Mouse (Mus musculus) layer of hippocampus, adult 2 months (tissue): ENCODE data around the gene Chn1. TPM values are rescaled to one million over a fixed set of nuclear protein-coding genes. Genes with fewer than 3 reads are reported as not detected.

Source experiments
- DNase-seq, 2 experiments: peaks; one replicate each; pipeline ENCODE4 v3.0.0; 2022; ENCODE audit warnings: low spot score in 2 of 2
- H3K27ac ChIP-seq: fragments of 200-600 bp; 2 replicates; pipeline ENCODE4 v1.8.1; 2022
- H3K4me3 ChIP-seq: fragments of 200-600 bp; 2 replicates; pipeline ENCODE4 v1.8.1; 2022; ENCODE audit warnings: mild to moderate bottlenecking
- CTCF ChIP-seq: fragments of 200-600 bp; conservative IDR thresholded peaks from 2 replicates; pipeline ENCODE4 v1.8.1; 2022; ENCODE audit warnings: antibody characterized with exemption, mild to moderate bottlenecking, moderate library complexity
- total RNA-seq, 2 experiments: library from RNA; stranded (reverse); gene quantifications; 2 replicates each; pipeline ENCODE4 v1.2.3; 2021

Gene Chn1
- total RNA-seq, 2 experiments from 2014 or later, result 1,742 to 1,751 TPM

DNA sequence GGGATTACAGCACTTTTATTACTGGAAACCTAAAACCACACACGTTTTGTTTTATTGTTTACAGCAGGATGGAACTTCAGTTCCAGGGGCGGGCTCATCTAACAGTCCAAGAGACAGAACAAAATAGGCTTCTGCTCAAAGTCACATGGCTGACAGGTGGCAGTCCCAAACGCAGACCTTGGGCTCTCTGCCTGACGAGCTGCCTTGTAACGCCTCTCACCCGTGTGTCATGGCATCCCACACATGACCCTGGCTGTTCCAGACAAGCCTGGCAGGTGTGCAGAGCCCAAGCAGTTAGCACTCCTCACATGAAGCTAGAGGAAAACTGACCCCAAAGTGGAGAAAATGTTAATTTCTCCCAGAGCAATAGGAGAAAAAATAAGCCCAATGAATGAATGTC, 163.3 kb downstream of the Chn1 start:
- Histone ChIP-seq H3K27ac (peak overlapping the region; percentile 96), H3K4me3 (no peak overlapping the region)
- peak; percentile 66 to 76 for DNase-seq
- TF ChIP-seq CTCF, result no peak

DNA sequence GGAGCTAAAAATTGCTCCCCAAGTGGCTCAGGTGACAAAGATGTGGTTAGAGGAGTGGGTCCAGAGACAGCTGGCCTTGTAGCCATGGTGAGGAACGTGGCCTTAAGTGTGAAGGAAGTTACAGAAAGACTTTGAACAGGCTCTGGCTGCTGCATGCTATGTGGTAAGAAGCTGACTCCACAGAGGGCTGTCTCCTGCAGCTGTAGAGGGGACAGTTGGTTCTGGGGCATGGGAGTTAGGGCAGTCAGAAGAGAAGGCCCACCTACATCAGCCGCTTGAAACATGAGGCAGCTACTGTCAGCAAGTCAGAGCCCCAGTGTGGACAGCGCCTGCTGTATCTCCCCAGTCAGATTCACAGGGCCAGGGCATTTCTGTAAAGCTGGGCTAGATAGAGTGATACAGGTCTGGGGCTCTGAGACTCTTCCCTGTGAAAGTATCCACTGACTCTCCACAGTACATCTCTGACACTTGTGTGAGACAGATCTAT, 165.4 kb downstream of the Chn1 start:
- Histone ChIP-seq H3K4me3 (no peak overlapping the region), H3K27ac (peak overlapping the region; percentile 96)
- no peak for TF ChIP-seq CTCF
- DNase-seq, result no peak

DNA sequence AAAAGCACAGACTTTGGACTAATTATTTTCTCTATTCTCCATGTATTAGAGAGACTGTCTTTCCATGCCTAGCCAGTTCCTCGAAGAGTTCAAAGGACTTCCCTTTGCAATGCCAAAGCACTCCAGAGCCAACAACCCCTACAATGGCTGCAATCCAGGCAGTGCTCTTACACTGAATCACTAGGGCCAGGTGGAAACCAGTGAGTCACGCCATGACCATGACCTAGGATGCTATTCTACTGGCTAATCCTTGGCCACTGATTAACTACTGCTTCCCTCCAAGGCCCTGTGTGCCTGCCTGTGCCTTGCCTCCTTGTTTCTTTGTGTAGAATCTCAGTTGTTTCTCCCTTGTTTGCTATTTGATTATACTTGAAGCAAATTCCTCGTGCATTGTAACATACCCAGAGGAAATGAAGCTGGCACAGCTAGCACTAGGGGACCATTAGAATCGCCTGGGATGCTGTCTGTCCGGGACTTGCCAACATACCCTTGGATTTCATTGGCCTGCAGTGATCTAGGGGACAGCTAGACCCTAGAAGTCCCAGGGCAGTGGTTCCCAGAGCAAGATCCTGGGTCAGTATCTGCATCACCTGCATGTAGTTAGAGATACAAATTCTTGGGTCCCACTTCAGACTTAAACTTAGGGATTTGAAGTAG, 166.0 kb downstream of the Chn1 start:
- no peak overlapping the region for H3K4me3 ChIP-seq
- no peak for DNase-seq
- no peak for TF ChIP-seq CTCF
- H3K27ac ChIP-seq, result peak overlapping the region; percentile 96

GRCm38 (mm10) chr2:73608391-73608790, 166.8 kb downstream of the Chn1 start:
- no peak for DNase-seq
- Histone ChIP-seq H3K4me3 (no peak overlapping the region), H3K27ac (peak overlapping the region; percentile 96)
- TF ChIP-seq CTCF, result no peak

- Histone ChIP-seq H3K27ac (peak overlapping the region; percentile 96), H3K4me3 (no peak overlapping the region)
- DNase-seq, result no peak
- TF ChIP-seq CTCF, result no peak
These were observed 167.5 kb downstream of the Chn1 start for GRCm38 (mm10) chr2:73607609-73608008.

GRCm38 (mm10) chr2:73607146-73607545, 168.0 kb downstream of the Chn1 start:
- H3K4me3 ChIP-seq, result no peak overlapping the region
- DNase-seq, result no peak
- TF ChIP-seq CTCF, result no peak
- H3K27ac ChIP-seq, result peak overlapping the region; percentile 96

DNA sequence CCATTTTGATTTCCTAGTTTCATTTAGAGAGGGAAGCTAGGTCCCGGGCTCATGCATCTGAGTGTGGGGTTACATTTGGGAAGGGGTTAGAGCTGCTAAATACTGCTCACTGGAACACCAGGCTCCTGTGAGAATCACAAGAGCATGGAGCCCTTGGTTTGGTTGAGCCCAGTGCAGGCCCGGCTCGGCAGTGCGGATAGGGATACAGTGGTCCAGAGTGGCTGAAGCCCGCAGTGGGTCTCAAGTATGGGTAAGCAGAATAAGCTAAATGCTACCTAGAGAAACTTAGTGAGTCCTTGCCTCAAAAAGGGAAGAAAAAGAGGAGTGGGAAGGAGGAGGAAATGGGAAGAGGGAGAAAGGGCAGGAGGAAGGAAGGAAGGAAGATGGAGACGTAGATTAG, 168.5 kb downstream of the Chn1 start:
- TF ChIP-seq CTCF, result no peak
- H3K4me3 ChIP-seq, result no peak overlapping the region
- H3K27ac ChIP-seq, result peak overlapping the region; percentile 96
- no peak for DNase-seq

GRCm38 (mm10) chr2:73605077-73605476, 170.1 kb downstream of the Chn1 start:
- peak overlapping the region; percentile 96 for H3K27ac ChIP-seq
- DNase-seq, result peak; percentile 88 to 95
- TF ChIP-seq CTCF, result no peak
- H3K4me3 ChIP-seq, result no peak overlapping the region

GRCm38 (mm10) chr2:73604579-73604978, 170.6 kb downstream of the Chn1 start:
- no peak for TF ChIP-seq CTCF
- no peak for DNase-seq
- Histone ChIP-seq H3K4me3 (no peak overlapping the region), H3K27ac (peak overlapping the region; percentile 96)

DNA sequence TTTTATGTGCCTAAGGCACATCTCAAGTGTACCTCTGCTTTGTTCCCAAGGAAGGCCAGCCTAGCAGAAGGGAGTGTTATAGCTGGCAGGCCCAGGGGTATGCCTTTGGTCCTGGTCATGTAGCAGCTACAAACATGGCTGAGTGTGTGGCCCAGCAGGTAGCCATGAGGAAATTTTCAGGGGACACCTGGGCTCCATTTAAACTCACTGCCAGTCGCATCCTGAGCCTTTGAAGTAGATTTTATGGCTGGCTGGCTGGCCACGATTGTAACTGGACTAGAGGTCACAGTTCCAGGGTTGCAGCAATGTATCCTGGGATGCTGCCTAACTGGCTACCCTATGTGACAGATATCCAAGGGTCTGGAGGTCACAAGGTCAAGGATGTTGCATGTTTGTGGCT, 174.5 kb downstream of the Chn1 start:
- TF ChIP-seq CTCF, result no peak

DNA sequence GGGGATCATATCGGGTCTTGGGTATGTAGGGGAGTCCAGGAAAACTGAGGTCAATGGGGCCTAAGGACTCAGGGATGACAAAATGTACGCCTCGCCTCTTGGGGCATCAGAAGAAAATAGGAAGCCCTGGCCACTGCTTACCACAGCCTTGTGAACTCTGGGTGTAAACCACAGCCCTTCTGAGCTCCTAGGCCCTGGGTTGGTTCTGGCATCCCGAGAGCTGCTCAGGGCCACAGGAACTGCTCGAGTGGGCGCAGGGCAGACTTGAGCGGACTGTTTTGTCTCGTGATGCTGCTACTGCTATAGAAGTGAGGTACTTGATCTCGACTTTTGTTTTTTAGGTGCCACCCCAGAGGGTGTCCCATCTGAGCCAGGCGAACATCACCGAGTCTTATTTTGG, 177.4 kb downstream of the Chn1 start:
- H3K27ac ChIP-seq, result peak overlapping the region; percentile 97
- TF ChIP-seq CTCF, result no peak
- DNase-seq, result no peak
- no peak overlapping the region for H3K4me3 ChIP-seq

More for the DNA sequence above, 174.5 kb downstream of the Chn1 start:
- Histone ChIP-seq H3K4me3 (no peak overlapping the region), H3K27ac (peak overlapping the region; percentile 29; the same call in 1 of the 2 replicates)
- no peak for DNase-seq

- no peak for TF ChIP-seq CTCF
- DNase-seq, result peak; percentile 77 to 93
- Histone ChIP-seq H3K27ac (peak overlapping the region; percentile 97), H3K4me3 (peak overlapping the region; percentile 18; the same call in 1 of the 2 replicates)
These were observed 178.4 kb downstream of the Chn1 start for GRCm38 (mm10) chr2:73596786-73597185.

- DNase-seq, result no peak
- Histone ChIP-seq H3K4me3 (peak overlapping the region; percentile 18; the same call in 1 of the 2 replicates), H3K27ac (peak overlapping the region; percentile 97)
- TF ChIP-seq CTCF, result no peak
These were observed 178.8 kb downstream of the Chn1 start for GRCm38 (mm10) chr2:73596326-73596725.

GRCm38 (mm10) chr2:73593101-73593439, 182.1 kb downstream of the Chn1 start:
- TF ChIP-seq CTCF, result no peak
- Histone ChIP-seq H3K4me3 (no peak overlapping the region), H3K27ac (peak overlapping the region; percentile 93)
- no peak for DNase-seq
